Mouse (Mus musculus) B cell, adult 62 days (primary cell): ENCODE results near the gene Shprh. TPM values are rescaled to one million over a fixed set of nuclear protein-coding genes. Genes with fewer than 3 reads are reported as not detected.

Experiments used
- total RNA-seq: library from RNA; stranded (reverse); gene quantifications from 4 replicates; pipeline ENCODE4 v1.2.4, GENCODE M21; 2023

Shprh gene
- total RNA-seq: 29.6 to 32.2 TPM (median 31.0 TPM) in 4 replicates

DNA sequence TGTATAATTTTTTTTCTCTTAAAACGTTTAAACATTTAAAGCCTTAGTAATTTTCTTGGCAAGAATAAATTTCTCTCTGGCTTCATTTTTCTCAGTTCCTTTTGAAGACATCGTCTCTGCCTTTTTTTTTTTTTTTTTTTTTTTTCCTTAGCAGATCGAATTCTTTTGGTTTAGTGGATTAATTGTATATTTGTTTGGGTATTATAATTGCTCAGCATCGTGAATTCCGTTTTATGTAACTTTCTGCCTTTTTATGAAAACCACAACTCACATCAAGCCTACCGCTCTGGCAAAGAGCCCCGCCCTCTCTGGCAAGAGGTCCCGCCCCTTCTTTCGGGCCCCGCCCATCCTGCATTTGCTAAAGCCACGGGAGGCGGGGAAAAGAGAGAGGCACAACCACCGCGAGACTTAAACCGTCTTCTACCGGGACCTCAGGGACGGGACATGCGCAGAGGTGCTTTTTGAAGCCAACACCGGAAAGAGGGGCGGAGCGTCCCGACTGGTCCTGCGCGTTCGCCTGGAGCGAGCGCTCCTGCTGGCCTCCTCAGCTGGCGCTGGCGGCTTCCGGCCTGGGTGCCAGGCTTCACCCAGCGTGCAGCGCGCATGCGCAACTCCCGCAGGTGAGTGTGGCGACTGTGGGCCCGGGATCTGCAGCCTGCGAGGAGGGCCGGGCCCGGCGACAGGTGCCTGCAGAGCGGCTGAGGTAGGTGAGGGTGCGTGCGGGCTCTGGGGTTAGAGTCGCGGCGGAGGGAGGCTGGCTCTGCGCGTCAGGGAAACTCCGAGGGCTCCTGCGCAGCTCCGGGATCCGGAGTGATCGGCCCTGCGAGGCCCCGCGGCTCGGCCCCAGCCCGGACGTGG lies at the start of gene Shprh:
Gene Shprh, plus strand, starts transcription at position 544 of the 858 bp plus-strand sequence.

Other genes with a start within 250 kb of the Shprh start
- gene Grm1, start 67.1 kb upstream of the Shprh start, total RNA-seq: not detected in 4 replicates
- gene Fbxo30, start 131.9 kb downstream of the Shprh start, total RNA-seq: 15.8 to 18.2 TPM (median 17.5 TPM) in 4 replicates
- 1.2 to 2.3 TPM (median 2.0 TPM) in 4 replicates for gene Epm2a, start 194.0 kb downstream of the Shprh start, total RNA-seq